Mouse (Mus musculus): ENCODE results near the gene Rnaseh2a.
A peak's percentile ranks its signal among the peaks of the same experiment; 100 is the strongest.

Gene Rnaseh2a

DNA sequence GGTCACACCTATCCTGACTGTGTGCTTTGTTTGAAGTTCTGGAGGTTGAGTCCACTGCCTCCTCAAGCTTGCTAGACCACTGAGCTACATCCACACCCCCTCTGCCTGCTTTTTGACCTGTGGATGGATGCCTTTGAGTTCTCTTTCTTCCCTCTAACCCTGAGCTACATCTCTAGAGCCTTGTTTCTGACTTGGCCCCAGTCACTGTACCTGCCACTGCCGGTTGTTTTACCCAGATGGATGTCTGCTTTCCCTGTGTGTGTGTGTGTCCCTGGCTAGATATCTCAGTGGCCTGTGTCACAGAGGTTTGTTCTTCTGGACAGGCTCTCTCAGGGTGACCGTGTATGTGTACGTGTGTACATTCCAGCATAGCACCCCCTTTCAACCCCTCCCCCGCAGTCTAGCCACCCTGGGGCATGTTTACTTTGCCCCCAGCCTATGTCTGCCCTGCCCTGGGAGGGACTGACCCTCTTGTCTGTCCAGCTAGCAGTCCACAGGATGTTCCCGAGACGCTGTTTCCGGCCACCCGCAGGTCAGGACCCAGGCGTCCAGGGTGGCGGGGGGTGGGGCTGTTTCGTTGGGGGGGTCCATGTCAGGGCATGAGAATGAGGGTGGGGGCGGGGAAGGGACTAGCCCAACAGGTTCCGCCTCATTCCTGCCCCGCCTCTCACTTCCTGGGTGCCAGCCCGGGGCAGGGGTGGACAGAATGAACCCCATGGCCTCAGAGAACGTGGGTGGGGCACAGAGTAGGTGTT lies 14.9 kb upstream of the Rnaseh2a start:
- no peak for DNase-seq (ENCODE audit: low read depth, low spot score)

DNA sequence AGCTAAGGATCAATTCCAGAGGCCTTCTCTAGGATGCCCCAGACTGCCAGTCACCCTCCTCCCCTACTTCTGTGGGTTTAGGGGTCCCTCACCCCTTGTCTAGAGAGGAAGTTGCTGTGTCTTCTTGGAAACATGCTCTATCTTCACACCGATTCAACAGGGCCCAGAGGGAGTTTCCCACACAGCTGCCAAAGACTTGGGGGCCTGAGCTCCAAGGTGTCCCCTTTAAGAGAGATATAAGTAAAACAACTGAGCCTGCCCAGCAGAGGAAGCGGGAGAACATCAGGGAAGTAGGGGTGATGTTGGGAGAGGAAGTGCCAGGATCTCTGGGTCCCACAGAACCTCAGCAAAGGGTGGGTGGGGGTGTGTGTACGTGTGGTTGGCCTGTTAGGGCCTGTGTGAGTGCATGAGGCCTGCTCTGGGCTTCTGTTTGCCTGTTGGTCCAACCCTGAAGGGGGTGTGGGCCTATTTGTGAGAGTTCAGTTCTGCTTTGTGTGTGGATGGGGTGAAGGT lies 13.0 kb upstream of the Rnaseh2a start:
- no peak for DNase-seq (ENCODE audit: low read depth, low spot score)

GRCm38 (mm10) chr8:84981644-84982498 lies 12.3 kb upstream of the Rnaseh2a start:
- DNase-seq (ENCODE audit: low read depth, low spot score): no peak

DNA sequence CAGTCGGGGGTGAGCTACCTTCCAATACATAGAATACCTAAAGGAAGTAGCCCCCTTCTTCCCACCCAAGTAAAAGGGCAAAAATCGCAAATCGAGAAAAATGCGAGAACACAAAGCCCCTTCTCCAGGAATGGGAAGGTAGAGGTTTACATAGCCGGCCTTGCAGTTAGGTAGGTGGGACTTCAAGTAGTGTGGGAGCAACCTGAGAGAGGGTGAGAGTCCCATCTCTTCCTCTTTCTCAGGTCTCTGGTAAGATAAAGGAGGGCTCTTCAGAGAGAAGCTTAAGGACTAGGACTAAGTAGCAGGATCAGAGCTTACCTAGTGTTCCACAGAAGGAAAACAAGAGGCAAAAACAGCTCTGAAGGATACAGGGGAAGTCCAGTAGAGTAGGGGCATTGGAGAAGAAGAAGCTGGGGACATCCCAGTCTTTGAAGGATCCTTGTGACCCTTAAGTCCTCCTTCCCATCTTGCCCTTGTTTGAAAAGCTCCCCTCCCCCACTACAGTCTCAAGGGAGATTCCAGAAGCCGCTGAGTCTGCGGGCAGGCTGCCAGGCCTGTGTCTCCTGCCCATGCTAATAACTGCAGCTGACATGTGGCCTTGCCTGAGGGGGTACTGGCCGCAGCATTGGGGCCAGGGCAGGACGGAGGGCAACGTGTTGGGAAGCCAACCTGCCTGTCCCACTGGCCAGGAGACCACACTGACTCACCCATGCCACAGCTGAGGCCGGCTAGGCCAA lies 11.2 kb upstream of the Rnaseh2a start:
- no peak for DNase-seq (ENCODE audit: low read depth, low spot score)

GRCm38 (mm10) chr8:84979599-84980421 lies 10.2 kb upstream of the Rnaseh2a start:
- peak; percentile 93 for DNase-seq (ENCODE audit: low read depth, low spot score)

DNA sequence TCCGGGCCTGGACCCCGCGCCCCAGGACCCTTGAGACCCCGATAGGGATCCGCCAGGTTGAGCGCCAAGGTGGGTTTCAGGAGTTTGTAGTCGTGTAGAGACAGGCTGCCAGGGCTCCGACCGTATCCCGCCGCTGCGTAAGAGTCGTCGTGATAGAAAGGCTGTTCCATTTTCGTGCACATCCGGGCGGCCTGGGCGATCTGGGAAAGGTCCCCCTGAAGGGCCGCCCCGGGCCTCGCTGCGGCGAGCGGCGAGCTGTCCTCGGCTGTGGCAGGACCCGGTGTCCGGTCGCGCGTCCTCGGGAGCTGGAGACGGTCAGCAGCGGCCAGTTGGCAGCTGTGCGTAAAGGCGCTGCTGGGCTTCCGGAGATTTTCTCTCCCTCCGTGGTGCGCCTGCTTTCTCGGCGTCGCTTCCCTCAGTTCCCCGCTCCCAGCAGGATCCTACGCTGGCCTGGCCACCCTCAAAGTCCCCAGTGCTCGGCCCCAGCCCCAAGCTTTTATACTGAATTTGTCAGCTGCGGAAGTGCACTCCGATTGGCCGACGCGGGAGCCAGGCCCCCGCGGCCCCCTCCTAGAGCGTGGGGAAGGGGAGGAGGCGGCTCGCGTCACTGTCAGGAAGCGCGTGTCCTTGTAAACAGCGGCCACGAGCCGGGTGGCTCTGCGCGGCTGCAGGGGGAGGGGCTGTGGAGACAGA lies 8.8 kb upstream of the Rnaseh2a start, which contains the start of gene Junb:
Gene Junb, minus strand, starts transcription at position 471 of the 693 bp plus-strand sequence.
- peak; percentile 87 for DNase-seq (ENCODE audit: low read depth, low spot score)

GRCm38 (mm10) chr8:84977435-84978247 lies 8.1 kb upstream of the Rnaseh2a start:
- DNase-seq (ENCODE audit: low read depth, low spot score): no peak

DNA sequence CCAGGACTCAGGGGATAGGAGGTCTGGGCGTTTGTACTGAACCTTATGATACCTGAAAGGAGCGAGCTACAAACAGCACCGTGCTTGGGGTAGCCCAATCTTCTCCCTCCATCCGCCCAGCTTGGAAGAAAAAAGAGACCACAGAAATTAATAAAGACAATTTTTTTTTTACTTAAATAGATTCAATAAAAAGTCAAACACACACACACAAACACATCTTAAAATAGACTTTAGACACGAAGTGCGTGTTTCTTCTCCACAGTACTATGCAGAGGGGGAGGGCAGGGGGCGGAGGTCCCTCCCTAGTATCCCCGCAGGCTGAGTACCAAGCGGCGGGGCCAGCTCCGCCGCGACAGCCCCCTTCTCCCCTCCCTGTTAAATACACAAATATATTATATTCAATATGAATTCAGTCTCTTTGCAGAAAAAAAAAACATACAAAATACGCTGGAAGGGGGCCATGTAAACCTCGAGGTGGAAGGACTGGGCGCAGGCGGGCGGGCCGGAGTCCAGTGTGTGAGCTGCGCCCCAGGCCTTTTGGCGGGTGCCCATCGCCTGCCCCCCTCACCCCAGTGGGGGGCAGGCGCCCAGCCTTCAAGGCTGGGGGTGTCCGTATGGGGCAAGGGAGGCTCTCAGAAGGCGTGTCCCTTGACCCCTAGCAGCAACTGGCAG lies 7.3 kb upstream of the Rnaseh2a start:
- no peak for DNase-seq (ENCODE audit: low read depth, low spot score)

GRCm38 (mm10) chr8:84976031-84976762 lies 6.6 kb upstream of the Rnaseh2a start:
- DNase-seq (ENCODE audit: low read depth, low spot score): peak; percentile 96

- no peak for DNase-seq (ENCODE audit: low read depth, low spot score)
These were observed 5.9 kb upstream of the Rnaseh2a start for GRCm38 (mm10) chr8:84975434-84975833.

- DNase-seq (ENCODE audit: low read depth, low spot score): no peak
These were observed 5.1 kb upstream of the Rnaseh2a start for GRCm38 (mm10) chr8:84974543-84975142.

- no peak for DNase-seq (ENCODE audit: low read depth, low spot score)
These were observed 4.4 kb upstream of the Rnaseh2a start for GRCm38 (mm10) chr8:84973803-84974542.

DNA sequence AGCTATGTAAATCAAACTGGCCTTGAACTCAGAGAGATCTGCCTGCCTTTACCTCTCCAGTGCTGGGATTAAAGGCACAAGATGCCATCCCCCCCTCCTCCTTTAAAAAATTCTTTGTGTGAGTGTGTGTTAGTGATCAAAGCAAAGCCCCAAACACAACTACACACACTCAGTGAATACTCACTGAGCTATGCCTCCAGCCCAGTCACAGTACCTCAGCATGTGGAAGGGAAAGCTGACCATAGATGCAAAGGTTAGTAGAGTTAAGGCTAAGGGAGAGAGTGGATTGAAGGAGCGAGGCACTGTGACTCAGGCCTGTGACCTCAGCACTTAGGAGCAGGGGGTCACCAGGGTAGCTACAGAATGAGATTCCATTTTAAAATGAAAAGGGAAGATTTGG lies 3.5 kb upstream of the Rnaseh2a start:
- DNase-seq (ENCODE audit: low read depth, low spot score): no peak

DNA sequence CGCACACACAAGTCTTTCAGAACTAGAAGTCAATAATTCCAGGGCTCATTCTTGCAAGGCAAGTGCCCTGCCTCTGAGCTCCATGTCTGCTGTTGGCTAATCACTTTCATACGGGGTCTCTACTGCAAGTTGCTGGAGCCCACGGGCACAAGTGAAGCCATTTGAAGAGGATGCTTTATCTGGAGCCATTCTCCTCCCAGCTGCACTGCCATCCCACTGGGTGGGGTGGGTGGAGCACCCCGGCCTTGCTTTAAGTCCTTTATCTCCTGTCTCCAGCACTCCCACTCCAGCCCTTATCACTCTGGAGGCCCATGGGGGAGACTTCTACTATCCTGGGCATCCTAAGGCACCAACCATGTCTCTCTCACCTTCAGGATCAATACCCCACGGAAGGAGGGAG lies 1.3 kb upstream of the Rnaseh2a start:
- no peak for DNase-seq (ENCODE audit: low read depth, low spot score)

DNA sequence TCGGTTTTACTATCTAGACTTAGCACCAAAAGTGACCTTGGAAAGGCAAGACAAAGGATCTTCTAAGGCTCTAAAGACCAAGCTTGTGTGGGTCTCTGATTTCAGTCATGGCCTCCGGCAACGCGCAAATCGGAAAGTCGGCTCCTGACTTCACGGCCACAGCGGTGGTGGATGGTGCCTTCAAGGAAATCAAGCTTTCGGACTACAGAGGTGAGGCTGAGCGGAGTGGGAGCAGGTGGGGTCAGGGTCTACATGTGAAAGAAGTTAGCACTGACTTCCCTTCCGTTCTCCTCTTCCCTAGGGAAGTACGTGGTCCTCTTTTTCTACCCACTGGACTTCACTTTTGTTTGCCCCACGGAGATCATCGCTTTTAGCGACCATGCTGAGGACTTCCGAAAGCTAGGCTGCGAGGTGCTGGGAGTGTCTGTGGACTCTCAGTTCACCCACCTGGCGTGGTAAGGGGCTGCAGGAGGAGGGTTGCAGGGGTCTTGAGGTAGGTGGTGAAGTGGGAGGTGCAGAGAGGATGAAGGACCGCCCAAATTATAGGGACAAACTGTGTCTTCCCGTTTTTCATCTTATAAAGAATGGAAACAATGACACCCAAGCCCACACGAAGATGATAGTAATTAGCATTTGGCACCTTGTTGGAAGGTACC lies 696 bp upstream of the Rnaseh2a start:
- no peak for DNase-seq (ENCODE audit: low read depth, low spot score)

DNA sequence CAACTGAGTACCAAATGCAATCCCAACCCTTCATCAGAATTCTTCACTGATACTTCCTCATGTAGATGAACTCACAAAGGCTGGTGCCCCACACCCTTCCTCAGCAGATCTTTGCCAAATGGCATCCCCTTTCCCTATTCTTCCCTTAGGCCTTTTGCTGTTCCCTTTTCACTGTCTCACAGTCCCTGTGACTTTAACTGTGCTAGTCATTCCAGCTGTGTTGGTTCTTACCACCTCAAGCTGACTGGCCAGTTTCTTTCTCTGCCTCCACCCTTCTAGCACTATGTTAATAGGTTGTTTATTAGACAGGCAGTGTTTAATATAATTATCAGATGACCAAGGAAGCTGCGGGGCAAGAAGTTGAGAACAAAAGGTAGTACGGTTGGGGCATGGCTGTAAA lies 917 bp downstream of the Rnaseh2a start:
- no peak for DNase-seq (ENCODE audit: low read depth, low spot score)
